Mouse (Mus musculus) gonadal fat pad, adult 2 months (tissue): ENCODE data around the gene Src. TPM values are rescaled to one million over a fixed set of nuclear protein-coding genes. Genes with fewer than 3 reads are reported as not detected.
"Not testable (repeated sequence)": the region's sequence is repeated elsewhere in the genome, so short reads cannot be mapped to it uniquely, and the experiment has no call there.

Experiments used
- DNase-seq: peaks from one replicate; pipeline ENCODE4 v3.0.0-alpha.2; 2012; ENCODE audit warnings: low read depth
- polyA plus RNA-seq: library from polyadenylated mRNA; depleted of rRNA; stranded (reverse); fragments of >200 nt; gene quantifications from 2 replicates; pipeline ENCODE4 v1.2.3, GENCODE M21; 2012; rRNA removed

Src gene
- polyA plus RNA-seq = 35.4 and 39.8 TPM in 2 replicates

- DNase-seq = no peak
These were observed at the start of gene Src for GRCm38 (mm10) chr2:157418206-157418605. Src (plus strand) TSS chr2:157418444.

- DNase-seq = no peak
These were observed 46.5 kb upstream of the Src start for GRCm38 (mm10) chr2:157371696-157372095.

DNA sequence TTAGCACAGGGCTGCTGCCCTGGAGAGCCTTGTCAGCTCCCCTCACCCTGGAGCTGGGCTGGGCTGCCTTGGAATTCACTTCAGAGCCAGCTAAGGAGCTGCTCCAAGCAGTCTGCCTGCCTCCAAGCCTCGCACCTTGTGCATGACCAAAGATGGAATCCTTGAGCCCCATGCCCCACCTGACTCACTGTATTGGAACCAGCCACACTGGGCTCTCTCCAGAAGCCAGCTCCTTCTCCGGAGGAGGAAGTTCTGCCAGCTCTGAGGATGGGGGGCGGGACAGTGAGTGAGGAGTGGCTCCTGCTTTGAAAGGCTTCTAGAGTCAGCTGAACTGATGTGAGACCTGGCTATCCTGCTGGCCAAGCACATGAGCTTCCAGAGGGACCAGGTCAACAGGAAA lies 44.6 kb upstream of the Src start:
- DNase-seq = no peak

DNA sequence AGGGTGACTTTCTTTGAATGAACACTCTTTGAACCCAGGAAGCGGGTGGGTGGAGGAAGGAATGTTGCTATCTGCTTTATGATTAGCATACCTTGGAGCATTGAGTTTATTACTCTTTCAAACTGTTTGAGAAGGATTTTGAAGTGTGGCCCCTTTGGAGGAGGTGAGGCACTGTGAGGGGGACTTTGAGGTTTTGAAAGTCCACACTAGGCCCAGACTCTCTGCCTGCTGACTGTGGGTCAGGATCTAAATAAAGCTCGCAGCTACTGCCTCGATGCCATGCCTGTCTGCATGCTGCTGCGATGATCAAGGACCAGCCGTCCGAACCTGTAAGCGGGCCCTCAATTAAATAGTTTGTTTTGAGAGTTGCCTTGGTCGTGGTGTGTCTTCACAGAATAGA lies 43.2 kb upstream of the Src start:
- DNase-seq = no peak

DNA sequence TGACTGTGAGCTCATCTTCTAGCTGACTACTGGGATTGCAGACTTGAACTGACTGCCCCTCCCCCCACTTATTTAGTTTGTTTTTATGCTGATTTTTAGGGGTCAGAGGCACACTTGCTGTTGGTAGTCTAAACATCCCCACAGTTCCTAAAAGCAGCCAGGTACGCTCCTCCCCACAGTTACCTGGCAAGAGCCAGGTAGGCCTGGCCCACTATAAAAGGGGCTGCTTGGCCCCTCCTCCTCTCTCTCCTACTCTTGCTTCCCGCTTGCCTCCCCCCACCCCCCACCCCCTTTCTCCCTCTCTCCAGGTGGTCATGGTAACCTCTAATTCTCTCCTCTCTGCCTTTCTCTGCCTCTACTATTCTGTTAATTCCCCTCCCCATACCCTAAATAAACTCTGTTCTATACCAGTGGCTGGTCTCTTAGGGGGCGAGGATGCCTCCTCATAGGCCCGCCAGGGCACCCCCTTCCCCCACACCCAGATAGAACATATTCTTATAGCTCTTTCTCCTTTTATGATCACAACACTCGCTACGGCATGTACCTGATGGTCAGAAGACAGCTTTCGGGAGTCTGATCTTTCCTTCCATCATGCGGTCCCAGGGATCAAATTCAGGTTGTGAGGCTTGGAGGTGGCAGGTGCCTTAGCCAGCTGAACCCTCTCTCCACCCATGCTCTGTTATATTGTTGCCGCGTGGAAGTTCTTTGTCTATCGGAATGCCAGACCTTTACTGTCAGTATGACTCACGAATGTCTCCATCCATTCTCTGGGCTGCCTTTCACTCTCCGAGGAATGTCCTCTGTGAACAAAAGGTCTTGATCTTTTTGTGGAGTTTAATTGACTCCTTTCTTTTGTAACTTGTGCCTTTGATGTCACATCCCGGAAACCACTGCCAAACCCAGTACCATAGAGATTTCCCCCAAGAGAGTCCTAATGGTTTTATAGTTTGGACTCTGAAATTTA lies 42.2 kb upstream of the Src start:
- no peak for DNase-seq

DNA sequence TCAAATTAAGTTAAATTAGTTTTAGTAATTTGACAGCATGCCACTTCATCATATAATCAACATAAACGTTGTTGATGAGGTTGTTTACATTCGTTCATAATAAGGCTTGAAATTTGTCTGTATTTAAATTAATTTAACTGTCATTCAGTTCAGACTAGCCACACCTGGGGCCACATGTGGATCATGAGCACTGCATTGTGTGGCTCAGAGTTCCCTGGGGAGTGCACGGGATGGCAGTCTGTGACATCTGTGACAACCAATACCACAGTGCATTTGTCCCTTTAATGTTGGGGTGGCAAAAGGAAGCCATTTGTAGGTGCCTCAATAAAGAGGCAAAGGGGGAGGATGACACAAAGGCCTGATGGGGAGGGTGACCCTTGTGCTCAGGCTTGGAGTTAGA lies 41.2 kb upstream of the Src start:
- no peak for DNase-seq

GRCm38 (mm10) chr2:157384836-157385235 lies 33.4 kb upstream of the Src start:
- DNase-seq = no peak

DNA sequence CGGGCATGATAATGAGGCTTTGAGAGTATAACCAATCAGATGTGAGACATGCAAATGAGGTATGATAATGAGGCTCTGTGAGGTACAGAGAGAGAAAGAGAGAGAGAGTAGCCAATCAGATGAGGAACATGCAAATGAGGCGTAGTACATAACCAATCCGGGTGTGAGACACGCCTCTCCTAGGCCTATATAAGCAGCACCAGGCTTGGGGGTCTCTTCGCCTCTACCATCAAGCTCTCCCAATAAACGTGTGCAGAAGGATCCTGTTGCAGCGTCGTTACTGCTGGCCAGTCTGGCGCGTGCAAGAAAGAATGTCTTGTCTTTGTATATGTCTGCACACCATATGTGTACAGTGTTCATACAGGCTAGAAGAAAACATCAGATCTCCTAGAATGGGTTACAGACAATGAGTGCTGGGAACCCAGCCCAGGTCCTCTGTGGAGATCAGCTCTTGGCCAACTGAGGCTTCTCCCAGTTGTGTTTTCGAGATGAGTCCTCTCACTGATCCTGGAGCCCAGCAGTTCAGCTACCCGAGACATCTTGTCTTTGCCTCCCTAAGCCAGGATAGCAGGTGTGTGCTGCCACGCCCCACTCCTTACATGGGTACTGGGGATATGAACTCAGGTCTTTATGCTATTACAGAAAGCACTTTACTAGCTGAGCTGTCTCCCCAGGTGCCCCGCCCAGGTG lies 29.2 kb upstream of the Src start:
- not testable (repeated sequence) for DNase-seq

- no peak for DNase-seq
These were observed 28.7 kb upstream of the Src start for GRCm38 (mm10) chr2:157389591-157389921.

GRCm38 (mm10) chr2:157392331-157392730 lies 25.9 kb upstream of the Src start:
- DNase-seq = peak; percentile 49

DNA sequence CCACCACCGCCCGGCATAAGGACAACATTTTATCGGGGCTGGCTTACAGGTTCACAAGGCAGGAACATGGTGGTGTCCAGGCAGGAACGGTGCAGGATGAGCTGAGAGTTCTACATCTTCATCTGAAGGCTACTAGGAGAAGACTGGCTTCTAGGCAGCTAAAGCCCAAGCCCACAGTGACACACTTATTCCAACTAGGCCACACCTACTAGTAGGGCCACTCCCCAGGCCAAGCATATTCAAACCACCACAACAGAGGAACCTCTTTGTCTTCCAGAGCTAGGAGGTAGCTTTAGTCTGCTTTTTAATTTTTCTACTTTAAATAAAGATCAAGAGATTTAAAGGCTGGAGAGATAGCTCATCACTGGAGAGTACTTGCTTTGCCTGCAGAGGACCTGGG lies 24.7 kb upstream of the Src start:
- no peak for DNase-seq

- DNase-seq = no peak
These were observed 23.4 kb upstream of the Src start for GRCm38 (mm10) chr2:157394868-157395267.

- no peak for DNase-seq
These were observed 22.9 kb upstream of the Src start for GRCm38 (mm10) chr2:157395371-157395770.

- no peak for DNase-seq
These were observed 22.3 kb upstream of the Src start for GRCm38 (mm10) chr2:157395960-157396359.

- no peak for DNase-seq
These were observed 20.9 kb upstream of the Src start for GRCm38 (mm10) chr2:157397376-157397775.

- DNase-seq = no peak
These were observed 19.7 kb upstream of the Src start for GRCm38 (mm10) chr2:157398539-157398938.

DNA sequence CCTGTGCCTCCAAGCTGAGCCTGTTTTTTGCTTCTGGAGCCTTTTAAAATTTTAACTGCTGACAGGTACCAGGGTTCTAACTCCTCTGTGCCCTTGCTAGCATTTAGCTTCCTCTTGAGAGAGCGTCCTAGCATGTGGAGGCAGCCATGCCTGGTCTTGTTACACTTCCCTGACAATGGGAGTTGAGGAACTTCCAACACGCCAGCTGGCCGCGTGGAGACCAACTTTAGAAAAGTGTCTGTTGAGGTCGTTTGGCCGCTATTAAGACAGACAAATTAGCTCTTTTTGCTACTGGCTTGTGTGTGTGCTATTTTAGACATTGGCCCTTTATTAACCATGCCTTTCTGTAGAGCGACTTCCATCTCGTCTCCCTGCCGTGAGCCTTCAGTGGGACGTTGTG lies 18.4 kb upstream of the Src start:
- DNase-seq = no peak

DNA sequence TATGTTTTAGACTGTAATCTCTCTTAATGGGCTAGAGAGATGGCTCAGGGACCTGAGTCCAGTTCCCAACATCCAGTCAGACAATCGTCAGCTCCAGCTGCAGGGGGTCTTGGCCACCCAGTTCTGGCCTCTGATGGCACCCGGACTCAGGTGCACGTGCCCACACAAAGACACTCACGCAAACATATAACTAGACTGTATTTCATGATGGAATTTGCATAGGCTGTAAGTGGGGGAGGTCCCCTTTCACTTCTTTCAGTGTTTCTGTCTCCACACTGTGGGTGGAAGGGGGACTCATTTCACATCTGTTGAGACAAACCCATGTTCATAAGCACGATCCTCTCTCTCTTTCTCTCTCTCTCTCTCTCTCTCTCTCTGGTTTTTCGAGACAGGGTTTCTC lies 17.8 kb upstream of the Src start:
- DNase-seq = no peak

DNA sequence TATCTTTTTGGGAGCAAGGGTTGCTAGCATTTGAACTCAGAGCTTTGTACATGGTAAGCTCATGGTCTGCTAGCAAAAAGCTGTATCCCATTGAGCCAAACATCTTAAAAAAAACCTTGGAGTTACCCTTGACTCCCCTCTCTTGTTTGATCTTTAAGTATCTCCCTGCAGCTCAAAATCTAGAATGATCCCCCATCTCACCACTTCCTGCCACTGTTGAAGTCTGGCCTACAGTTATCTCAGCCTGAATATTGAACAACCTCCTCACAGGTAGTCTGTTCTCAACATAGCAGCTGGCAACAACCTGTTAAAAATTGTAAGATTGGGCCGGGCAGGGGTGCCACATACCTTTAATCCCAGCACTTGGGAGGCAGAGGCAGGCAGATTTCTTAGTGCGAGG lies 17.0 kb upstream of the Src start:
- no peak for DNase-seq

DNA sequence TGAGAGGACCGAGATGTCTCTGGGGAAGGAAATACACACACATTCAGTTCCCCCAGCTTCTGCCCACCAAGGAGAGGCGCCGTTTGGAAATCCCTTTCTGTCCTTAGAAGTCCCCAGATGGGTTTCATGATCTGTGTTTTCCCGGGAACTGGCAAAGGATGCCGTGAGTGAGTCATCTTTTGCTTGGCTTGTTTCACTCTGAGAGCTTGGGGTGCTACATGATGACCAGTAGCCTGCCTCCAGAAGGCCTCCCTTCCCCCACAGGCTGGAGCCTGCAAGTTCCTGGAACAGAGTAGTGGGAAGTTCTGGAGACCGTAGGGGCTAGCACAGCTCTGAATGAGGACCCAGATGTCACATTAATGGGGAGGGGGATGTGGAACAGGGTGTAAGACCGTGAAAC lies 10.6 kb upstream of the Src start:
- DNase-seq = no peak

- DNase-seq = no peak
These were observed 8.3 kb upstream of the Src start for GRCm38 (mm10) chr2:157409793-157410533.

GRCm38 (mm10) chr2:157411151-157411693 lies 7.0 kb upstream of the Src start:
- no peak for DNase-seq
